Mouse (Mus musculus): ENCODE results near the gene Prdm16. TPM values are rescaled to one million over a fixed set of nuclear protein-coding genes. Genes with fewer than 3 reads are reported as not detected.
A peak's percentile ranks its signal among the peaks of the same experiment; 100 is the strongest.

Prdm16 gene
- polyA plus RNA-seq, 1 experiment from 2014 or later, result 19.4 TPM

- Histone ChIP-seq H3K9me3 (ENCODE audit: low read depth, low read length) (no peaks in the 10 kb centered on the region), H3K4me1 (ENCODE audit: insufficient read depth) (no peaks in the 10 kb centered on the region), H3K36me3 (ENCODE audit: insufficient read depth) (no peaks in the 10 kb centered on the region), H3K4me3 (ENCODE audit: low read depth, low read length) (no peak overlapping the region), H3K27ac (ENCODE audit: low read depth) (no peak overlapping the region), H3K27me3 (ENCODE audit: insufficient read depth, low read length) (no peaks in the 10 kb centered on the region), H3K4me2 (no peak overlapping the region), H3K9ac (no peak overlapping the region)
- DNase-seq (peak; percentile 72), ATAC-seq (ENCODE audit: insufficient read depth) (peak; percentile 72; the same call in 1 of the 2 replicates)
- WGBS, result 39% methylated on average over 9 of the region's 9 CpGs
- no peak for TF ChIP-seq CTCF (IDR thresholded peaks at IDR 0.05; ENCODE audit: low read depth)
These were observed 326.0 kb downstream of the Prdm16 start for GRCm38 (mm10) chr4:154310576-154311262.

- Histone ChIP-seq H3K4me1 (ENCODE audit: insufficient read depth) (no peaks in the 10 kb centered on the region), H3K9ac (no peak overlapping the region), H3K4me2 (no peak overlapping the region), H3K36me3 (ENCODE audit: insufficient read depth) (no peaks in the 10 kb centered on the region), H3K27ac (ENCODE audit: low read depth) (no peak overlapping the region), H3K9me3 (ENCODE audit: low read depth, low read length) (no peaks in the 10 kb centered on the region), H3K27me3 (ENCODE audit: insufficient read depth, low read length) (no peaks in the 10 kb centered on the region), H3K4me3 (ENCODE audit: low read depth, low read length) (no peak overlapping the region)
- 74% methylated on average over 2 of the region's 2 CpGs for WGBS
- DNase-seq (no peak), ATAC-seq (ENCODE audit: insufficient read depth) (no peak)
- TF ChIP-seq CTCF (IDR thresholded peaks at IDR 0.05; ENCODE audit: low read depth), result no peak
These were observed 327.5 kb downstream of the Prdm16 start for GRCm38 (mm10) chr4:154309131-154309530.

GRCm38 (mm10) chr4:154301466-154301881, 335.2 kb downstream of the Prdm16 start, which contains the start of gene Arhgef16:
TSS of gene Arhgef16 (minus strand) at chr4:154301676.
- DNase-seq (peak; percentile 79), ATAC-seq (ENCODE audit: insufficient read depth) (no peak)
- Histone ChIP-seq H3K4me2 (no peak within 1 kb of the TSS; the same call in 1 of the 2 replicates), H3K4me1 (ENCODE audit: insufficient read depth) (no peaks in the 10 kb centered on the region), H3K9me3 (ENCODE audit: low read depth, low read length) (no peaks in the 10 kb centered on the region), H3K36me3 (ENCODE audit: insufficient read depth) (no peaks in the 10 kb centered on the region), H3K27me3 (ENCODE audit: insufficient read depth, low read length) (peaks cover 21% of the 10 kb centered on the region), H3K27ac (ENCODE audit: low read depth) (no peak within 1 kb of the TSS), H3K4me3 (ENCODE audit: low read depth, low read length) (no peak within 1 kb of the TSS), H3K9ac (no peak within 1 kb of the TSS)
- 25% methylated on average over 7 of the region's 7 CpGs for WGBS
- TF ChIP-seq CTCF (IDR thresholded peaks at IDR 0.05; ENCODE audit: low read depth), result peak; percentile 93

GRCm38 (mm10) chr4:154299541-154300271, 337.0 kb downstream of the Prdm16 start:
- H3K4me3 ChIP-seq (ENCODE audit: low read depth, low read length), result peak overlapping the region; percentile 50
- peak overlapping the region; percentile 54; the same call in 1 of the 2 replicates for H3K27ac ChIP-seq (ENCODE audit: low read depth)
- peak overlapping the region; percentile 73 for H3K4me2 ChIP-seq
- DNase-seq (peak; percentile 60), ATAC-seq (ENCODE audit: insufficient read depth) (peak; percentile 73)
- H3K9me3 ChIP-seq (ENCODE audit: low read depth, low read length), result no peaks in the 10 kb centered on the region
- no peaks in the 10 kb centered on the region for H3K36me3 ChIP-seq (ENCODE audit: insufficient read depth)
- no peak for TF ChIP-seq CTCF (IDR thresholded peaks at IDR 0.05; ENCODE audit: low read depth)
- under 1% methylated on average over 64 of the region's 66 CpGs for WGBS
- H3K9ac ChIP-seq, result peak overlapping the region; percentile 36
- H3K27me3 ChIP-seq (ENCODE audit: insufficient read depth, low read length), result peaks cover 21% of the 10 kb centered on the region
- no peaks in the 10 kb centered on the region for H3K4me1 ChIP-seq (ENCODE audit: insufficient read depth)

- 35% methylated on average over 9 of the region's 9 CpGs for WGBS
- peak overlapping the region; percentile 15; the same call in 1 of the 2 replicates for H3K4me2 ChIP-seq
- TF ChIP-seq CTCF (IDR thresholded peaks at IDR 0.05; ENCODE audit: low read depth), result no peak
- no peak overlapping the region for H3K27ac ChIP-seq (ENCODE audit: low read depth)
- no peak overlapping the region for H3K9ac ChIP-seq
- ATAC-seq (ENCODE audit: insufficient read depth), result no peak
- H3K36me3 ChIP-seq (ENCODE audit: insufficient read depth), result no peaks in the 10 kb centered on the region
- H3K27me3 ChIP-seq (ENCODE audit: insufficient read depth, low read length), result peaks cover 21% of the 10 kb centered on the region
- peaks cover 13% of the 10 kb centered on the region for H3K4me1 ChIP-seq (ENCODE audit: insufficient read depth)
- no peak overlapping the region for H3K4me3 ChIP-seq (ENCODE audit: low read depth, low read length)
- DNase-seq, result no peak
- H3K9me3 ChIP-seq (ENCODE audit: low read depth, low read length), result no peaks in the 10 kb centered on the region
These were observed 338.9 kb downstream of the Prdm16 start for GRCm38 (mm10) chr4:154297761-154298160.

GRCm38 (mm10) chr4:154294262-154294731, 342.4 kb downstream of the Prdm16 start:
- DNase-seq (no peak), ATAC-seq (ENCODE audit: insufficient read depth) (peak; percentile 23; the same call in 1 of the 2 replicates)
- Histone ChIP-seq H3K27ac (ENCODE audit: low read depth) (peak overlapping the region; percentile 58; the same call in 1 of the 2 replicates), H3K27me3 (ENCODE audit: insufficient read depth, low read length) (peaks cover 2% of the 10 kb centered on the region; the same call in 1 of the 2 replicates), H3K4me2 (no peak overlapping the region), H3K36me3 (ENCODE audit: insufficient read depth) (no peaks in the 10 kb centered on the region), H3K9me3 (ENCODE audit: low read depth, low read length) (no peaks in the 10 kb centered on the region), H3K4me1 (ENCODE audit: insufficient read depth) (peaks cover 13% of the 10 kb centered on the region), H3K9ac (peak overlapping the region; percentile 20; the same call in 1 of the 2 replicates), H3K4me3 (ENCODE audit: low read depth, low read length) (no peak overlapping the region)
- WGBS, result 16% methylated on average over 8 of the region's 8 CpGs
- TF ChIP-seq CTCF (IDR thresholded peaks at IDR 0.05; ENCODE audit: low read depth), result no peak
